In genomic region chr4:46201834-46202561, GRCm38 (mm10) we compare ENCODE assay signal across 8 mouse cellular contexts. TPM values are rescaled to one million over a fixed set of nuclear protein-coding genes. Genes with fewer than 3 reads are reported as not detected.
DNase-seq lines count a peak whose midpoint lies in the region; ATAC-seq and TF ChIP-seq lines count a peak whose summit lies in the region.

No protein-coding gene starts in this region.

- no peak for DNase-seq in Patski (ENCODE audit: low read depth, low spot score)
- peak; percentile 91 for DNase-seq in cerebellum, adult 9-10 months
- peak; percentile 38 to 86 for DNase-seq in frontal cortex, adult 2 months (ENCODE audit: extremely low spot score in 1 of 2, low spot score in 1 of 2)
- DNase-seq in hindbrain, embryonic 11.5 days (ENCODE audit: low spot score): peak; percentile 87
- peak; percentile 68 for DNase-seq in layer of hippocampus, adult 9-10 months (ENCODE audit: low spot score)
- DNase-seq in retina, adult 2 months (ENCODE audit: low read depth, low spot score): peak; percentile 53
- peak; percentile 45 to 52 for DNase-seq in thymus, postnatal 36 days

- TF ChIP-seq CTCF in Patski (IDR thresholded peaks at IDR 0.05): peak; percentile 83

- peak; percentile 65 for ATAC-seq in Patski
- ATAC-seq in hindbrain, embryonic 11.5 days (ENCODE audit: low FRiP score): peak; percentile 49; the same call in 1 of the 2 replicates
- peak; percentile 64; the same call in 1 of the 2 replicates for ATAC-seq in lung, embryonic 16.5 days (ENCODE audit: low read depth)

- H3K9me3 ChIP-seq in hindbrain, embryonic 11.5 days (ENCODE audit: control insufficient read depth, low read length): no peaks in the 10 kb centered on the region
- no peaks in the 10 kb centered on the region for H3K9me3 ChIP-seq in lung, embryonic 16.5 days (ENCODE audit: control insufficient read depth, low read length)

- no peak overlapping the region; the same call in 1 of the 2 replicates for H3K9ac ChIP-seq in hindbrain, embryonic 11.5 days (ENCODE audit: low read depth, low read length)
- no peak overlapping the region for H3K9ac ChIP-seq in lung, embryonic 16.5 days (ENCODE audit: low read length)

- POLR2A ChIA-PET in Patski (lab: Charles Lee): no interaction called here

- peak overlapping the region; percentile 6 for H3K4me3 ChIP-seq in hindbrain, embryonic 11.5 days (ENCODE audit: low read depth, low read length)
- peak overlapping the region; percentile 28; the same call in 1 of the 2 replicates for H3K4me3 ChIP-seq in lung, embryonic 16.5 days (ENCODE audit: low read length)

- WGBS in hindbrain, embryonic 11.5 days: 10% methylated on average over 7 of the region's 7 CpGs
- 8% methylated on average over 7 of the region's 7 CpGs for WGBS in lung, embryonic 16.5 days

- H3K4me1 ChIP-seq in hindbrain, embryonic 11.5 days (replicated peaks; ENCODE audit: control insufficient read depth, insufficient read depth, low read length): no peaks in the 10 kb centered on the region
- H3K4me1 ChIP-seq in lung, embryonic 16.5 days (replicated peaks; ENCODE audit: control insufficient read depth, insufficient read depth, low read length): peaks cover 4% of the 10 kb centered on the region; the same call in 1 of the 2 replicates

- H3K27ac ChIP-seq in hindbrain, embryonic 11.5 days (ENCODE audit: low read depth, low read length): no peak overlapping the region
- no peak overlapping the region for H3K27ac ChIP-seq in lung, embryonic 16.5 days (ENCODE audit: low read length)

- in situ Hi-C loops in Patski (cut with MboI; ENCODE audit: low pct_unique_long_range_greater_than_20kb): loop anchor here (5.0 to 10.0 kb wide), 3 partner anchors 105 to 185 kb away; partner anchors contain the start of gene Trmo

- H3K36me3 ChIP-seq in hindbrain, embryonic 11.5 days (ENCODE audit: control insufficient read depth, insufficient read depth, low read length): no peaks in the 10 kb centered on the region
- no peaks in the 10 kb centered on the region for H3K36me3 ChIP-seq in lung, embryonic 16.5 days (ENCODE audit: control insufficient read depth, insufficient read depth, low read length)

- CTCF ChIA-PET in Patski (lab: Charles Lee): interaction anchor here (0.8 to 2.1 kb wide), 6 partner anchors 10 to 179 kb away, joined by 3 to 7 read pairs (median 4); no protein-coding TSS in a partner anchor

- no peaks in the 10 kb centered on the region for H3K27me3 ChIP-seq in Patski
- 0 out of 2 replicates have a peak, but pooled peaks cover 2% of the 10 kb centered on the region for H3K27me3 ChIP-seq in hindbrain, embryonic 11.5 days (ENCODE audit: control insufficient read depth, insufficient read depth, low read length)
- H3K27me3 ChIP-seq in lung, embryonic 16.5 days (ENCODE audit: control insufficient read depth, insufficient read depth, low read depth, low read length): peaks cover 23% of the 10 kb centered on the region

- peak overlapping the region; percentile 23 for H3K4me2 ChIP-seq in hindbrain, embryonic 11.5 days (replicated peaks; ENCODE audit: low read depth, low read length)
- peak overlapping the region; percentile 47 for H3K4me2 ChIP-seq in lung, embryonic 16.5 days (ENCODE audit: low read depth, low read length)

RNA-seq across cellular contexts. Expression of gene Xpa, which starts 5.9 kb away (rescaled TPM):
- polyA plus RNA-seq in Patski (2021): 29.1 TPM
- 23.7 and 26.2 TPM in 2 replicates for polyA plus RNA-seq in frontal cortex, adult 2 months (2012; rRNA removed)
- polyA plus RNA-seq in hindbrain, embryonic 11.5 days (2014; fragmentation: Nextera tagmentation; extraction: Ambion mirVana): 27.7 and 29.7 TPM in 2 replicates
- polyA plus RNA-seq in lung, embryonic 16.5 days (2015; fragmentation: Nextera tagmentation; extraction: Ambion mirVana): 15.2 and 16.5 TPM in 2 replicates
